Mouse (Mus musculus): ENCODE measurements at regions not wholly inside any gene's neighbourhood (a gene's known extent, or its start where the extent isn't known, plus 50 kb on each side); places are given as distances from the start of the nearest gene placed in this dataset.

DNA sequence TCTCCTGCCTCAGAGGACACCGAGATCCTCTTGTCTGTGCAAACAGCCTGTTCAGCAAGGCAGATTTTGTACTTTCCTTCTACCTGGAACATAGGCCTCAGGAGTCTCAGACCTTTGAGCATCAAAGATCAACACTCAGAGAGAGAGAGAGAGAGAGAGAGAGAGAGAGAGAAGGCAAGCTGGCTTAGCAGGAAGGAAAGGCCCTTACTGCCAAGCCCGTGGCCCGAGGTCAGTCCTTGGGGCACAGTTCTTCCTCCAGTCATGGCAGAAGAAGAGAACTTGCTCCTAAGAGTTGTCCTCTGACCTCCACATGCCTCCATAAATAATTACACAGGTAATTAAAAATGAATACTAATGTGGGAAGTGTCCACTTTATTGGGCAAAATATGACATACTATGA is 82.4 kb upstream of the Acsl1 start:
- TF ChIP-seq CTCF (conservative IDR thresholded peaks at IDR 0.05; ENCODE audit: insufficient read depth, insufficient read length, low read depth, low read length), result no peak
- no peak for TF ChIP-seq POLR2A (IDR thresholded peaks at IDR 0.05; ENCODE audit: low read depth, low read length)

Measured in kidney, adult 2 months (tissue).